Mouse (Mus musculus): Measurements from ENCODE around the gene Alg11.
A peak's percentile ranks its signal among the peaks of the same experiment; 100 is the strongest.

Gene Alg11

GRCm38 (mm10) chr8:22079313-22080007 is 18.9 kb downstream of the Alg11 start:
- no peak for DNase-seq

- DNase-seq, result no peak
Observed at GRCm38 (mm10) chr8:22089226-22089625, 28.7 kb downstream of the Alg11 start.

GRCm38 (mm10) chr8:22091568-22091967 is 31.0 kb downstream of the Alg11 start:
- DNase-seq, result peak; percentile 9

GRCm38 (mm10) chr8:22107020-22107419 is 46.5 kb downstream of the Alg11 start:
- DNase-seq, result no peak
